Mouse (Mus musculus): ENCODE data around the gene Arhgap10. TPM values are rescaled to one million over a fixed set of nuclear protein-coding genes. Genes with fewer than 3 reads are reported as not detected.
A peak's percentile ranks its signal among the peaks of the same experiment; 100 is the strongest.

Arhgap10 gene
- polyA plus RNA-seq, 1 experiment from 2014 or later = 11.2 TPM

GRCm38 (mm10) chr8:77436013-77436990 is 81.5 kb downstream of the Arhgap10 start:
- H3K27me3 ChIP-seq = no peaks in the 10 kb centered on the region
- H3K4me3 ChIP-seq = no peak overlapping the region
- no peak for ATAC-seq (ENCODE audit: low FRiP score, low read depth)
- H3K4me2 ChIP-seq (replicated peaks) = no peak overlapping the region
- WGBS = 31% methylated on average over 15 of the region's 15 CpGs
- no peak overlapping the region for H3K27ac ChIP-seq (replicated peaks)
- no peaks in the 10 kb centered on the region for H3K9me3 ChIP-seq
- H3K4me1 ChIP-seq = peaks cover 22% of the 10 kb centered on the region
- no peaks in the 10 kb centered on the region for H3K36me3 ChIP-seq
- H3K9ac ChIP-seq (replicated peaks) = no peak overlapping the region

DNA sequence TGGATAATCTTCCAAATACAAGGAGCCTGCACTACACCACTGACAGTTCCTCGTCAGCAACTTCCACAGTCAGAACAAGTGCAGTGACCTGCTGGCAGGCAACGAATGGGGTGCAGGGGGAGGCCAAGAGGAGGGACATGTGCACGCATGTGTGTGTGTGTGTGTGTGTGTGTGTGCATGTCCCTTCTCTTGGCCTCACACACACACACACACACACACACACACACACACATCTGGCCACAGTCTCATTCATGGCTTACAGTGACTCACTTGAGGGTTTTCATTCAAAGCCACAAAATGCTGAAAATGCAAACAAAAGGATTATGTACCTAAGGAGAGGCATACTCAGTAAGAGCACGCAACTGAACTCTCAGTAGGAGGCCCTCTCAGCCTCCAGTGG is 84.5 kb downstream of the Arhgap10 start:
- Histone ChIP-seq H3K36me3 (no peaks in the 10 kb centered on the region), H3K4me3 (no peak overlapping the region), H3K4me1 (peaks cover 22% of the 10 kb centered on the region), H3K27me3 (no peaks in the 10 kb centered on the region), H3K9me3 (no peaks in the 10 kb centered on the region), H3K9ac (replicated peaks) (no peak overlapping the region), H3K4me2 (replicated peaks) (no peak overlapping the region), H3K27ac (replicated peaks) (no peak overlapping the region)
- 14% methylated on average over 4 of the region's 4 CpGs for WGBS
- 0 out of 2 replicates have a peak, but pooled peaks have one; percentile 21 for ATAC-seq (ENCODE audit: low FRiP score, low read depth)

- H3K9ac ChIP-seq (replicated peaks) = no peak overlapping the region
- no peak overlapping the region for H3K4me3 ChIP-seq
- H3K27me3 ChIP-seq = no peaks in the 10 kb centered on the region
- H3K4me2 ChIP-seq (replicated peaks) = no peak overlapping the region
- peaks cover 22% of the 10 kb centered on the region for H3K4me1 ChIP-seq
- no peak for ATAC-seq (ENCODE audit: low FRiP score, low read depth)
- 66% methylated on average over 10 of the region's 10 CpGs for WGBS
- H3K36me3 ChIP-seq = no peaks in the 10 kb centered on the region
- no peak overlapping the region for H3K27ac ChIP-seq (replicated peaks)
- H3K9me3 ChIP-seq = no peaks in the 10 kb centered on the region
Measured at GRCm38 (mm10) chr8:77432726-77433125, 85.0 kb downstream of the Arhgap10 start.

DNA sequence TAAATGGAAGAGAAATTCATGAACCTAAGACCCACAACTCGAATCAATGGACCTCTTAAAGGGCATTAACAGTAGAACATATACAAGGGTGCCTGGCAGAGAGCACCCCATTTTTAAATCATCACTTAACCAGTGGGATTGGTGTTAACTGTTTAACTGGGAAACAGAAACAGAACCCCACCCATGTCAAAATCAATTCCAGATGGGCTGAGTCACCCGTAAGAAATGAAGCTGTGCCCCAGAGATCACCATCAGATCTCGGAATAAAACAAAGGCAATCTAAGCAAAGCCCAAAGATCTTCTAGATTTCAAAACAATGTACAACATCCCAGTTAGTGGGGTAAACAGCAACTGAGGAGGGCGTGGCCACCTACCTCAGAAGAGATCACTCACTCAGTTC is 89.3 kb downstream of the Arhgap10 start:
- H3K27me3 ChIP-seq = no peaks in the 10 kb centered on the region
- WGBS = 77% methylated on average over 4 of the region's 4 CpGs
- no peak overlapping the region for H3K9ac ChIP-seq (replicated peaks)
- ATAC-seq (ENCODE audit: low FRiP score, low read depth) = no peak
- no peak overlapping the region for H3K27ac ChIP-seq (replicated peaks)
- H3K4me3 ChIP-seq = no peak overlapping the region
- peaks cover 12% of the 10 kb centered on the region; the same call in 1 of the 2 replicates for H3K4me1 ChIP-seq
- H3K36me3 ChIP-seq = no peaks in the 10 kb centered on the region
- H3K9me3 ChIP-seq = no peaks in the 10 kb centered on the region
- no peak overlapping the region for H3K4me2 ChIP-seq (replicated peaks)

DNA sequence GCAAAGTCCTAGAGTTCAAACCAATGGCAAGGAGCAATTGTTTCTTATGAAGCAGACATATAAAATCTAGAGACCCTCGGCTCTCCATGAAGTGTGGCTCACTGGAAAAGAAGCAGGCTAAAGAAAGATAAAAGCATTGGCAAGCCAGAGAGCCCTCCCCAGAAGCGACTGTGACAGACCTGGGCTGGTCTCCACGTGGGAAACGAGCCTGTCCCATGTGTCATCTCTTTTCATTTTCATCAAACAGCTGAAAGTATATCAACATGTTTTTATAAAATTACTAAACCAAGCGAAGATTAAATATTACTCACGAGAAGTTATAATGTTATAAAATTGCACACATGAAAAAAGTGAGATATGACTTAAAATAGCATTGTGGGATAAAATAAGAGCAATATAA is 89.7 kb downstream of the Arhgap10 start:
- H3K4me2 ChIP-seq (replicated peaks) = no peak overlapping the region
- H3K27ac ChIP-seq (replicated peaks) = no peak overlapping the region
- H3K4me1 ChIP-seq = peaks cover 10% of the 10 kb centered on the region; the same call in 1 of the 2 replicates
- no peak overlapping the region for H3K9ac ChIP-seq (replicated peaks)
- no peaks in the 10 kb centered on the region for H3K36me3 ChIP-seq
- H3K27me3 ChIP-seq = no peaks in the 10 kb centered on the region
- no peak overlapping the region for H3K4me3 ChIP-seq
- H3K9me3 ChIP-seq = no peaks in the 10 kb centered on the region
- no peak for ATAC-seq (ENCODE audit: low FRiP score, low read depth)
- WGBS = 76% methylated on average over 6 of the region's 6 CpGs

DNA sequence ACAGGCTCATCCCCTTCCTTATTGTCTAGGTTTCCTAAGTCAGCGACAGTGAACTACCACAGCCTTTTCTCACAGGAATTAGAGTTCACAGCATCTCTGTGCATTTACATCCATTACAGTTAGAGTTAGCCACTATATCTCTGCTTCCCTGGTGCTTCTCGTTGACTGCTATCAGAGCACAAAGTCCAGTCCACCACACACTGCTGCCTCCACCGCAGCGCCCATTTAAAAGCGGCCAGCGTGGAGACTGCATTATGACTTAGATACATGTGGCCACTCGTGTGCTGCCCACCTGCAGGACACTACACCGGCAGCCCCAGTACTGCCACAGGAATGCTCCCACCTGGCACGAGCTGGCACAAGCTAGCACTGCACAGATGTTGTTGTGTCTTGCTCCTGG is 90.3 kb downstream of the Arhgap10 start:
- no peak for ATAC-seq (ENCODE audit: low FRiP score, low read depth)
- Histone ChIP-seq H3K4me2 (replicated peaks) (no peak overlapping the region), H3K4me1 (0 out of 2 replicates have a peak, but pooled peaks cover 5% of the 10 kb centered on the region), H3K9me3 (no peaks in the 10 kb centered on the region), H3K36me3 (no peaks in the 10 kb centered on the region), H3K27me3 (no peaks in the 10 kb centered on the region), H3K4me3 (no peak overlapping the region), H3K9ac (replicated peaks) (no peak overlapping the region), H3K27ac (replicated peaks) (no peak overlapping the region)
- WGBS = 81% methylated on average over 9 of the region's 9 CpGs

- H3K36me3 ChIP-seq = no peaks in the 10 kb centered on the region
- H3K9ac ChIP-seq (replicated peaks) = no peak overlapping the region
- 82% methylated on average over 4 of the region's 6 CpGs for WGBS
- no peak overlapping the region for H3K27ac ChIP-seq (replicated peaks)
- H3K9me3 ChIP-seq = no peaks in the 10 kb centered on the region
- no peaks in the 10 kb centered on the region for H3K27me3 ChIP-seq
- H3K4me2 ChIP-seq (replicated peaks) = no peak overlapping the region
- ATAC-seq (ENCODE audit: low FRiP score, low read depth) = no peak
- no peak overlapping the region for H3K4me3 ChIP-seq
- H3K4me1 ChIP-seq = 0 out of 2 replicates have a peak, but pooled peaks cover 3% of the 10 kb centered on the region
Measured at GRCm38 (mm10) chr8:77423850-77424249, 93.9 kb downstream of the Arhgap10 start.

- 87% methylated on average over 15 of the region's 15 CpGs for WGBS
- ATAC-seq (ENCODE audit: low FRiP score, low read depth) = no peak
- Histone ChIP-seq H3K4me2 (replicated peaks) (no peak overlapping the region), H3K36me3 (no peaks in the 10 kb centered on the region), H3K9me3 (no peaks in the 10 kb centered on the region), H3K4me3 (no peak overlapping the region), H3K4me1 (0 out of 2 replicates have a peak, but pooled peaks cover 3% of the 10 kb centered on the region), H3K27ac (replicated peaks) (no peak overlapping the region), H3K27me3 (no peaks in the 10 kb centered on the region), H3K9ac (replicated peaks) (no peak overlapping the region)
Measured at GRCm38 (mm10) chr8:77422632-77423252, 95.0 kb downstream of the Arhgap10 start.

GRCm38 (mm10) chr8:77421596-77421995 is 96.2 kb downstream of the Arhgap10 start:
- 87% methylated on average over 13 of the region's 13 CpGs for WGBS

GRCm38 (mm10) chr8:77419731-77420130 is 98.0 kb downstream of the Arhgap10 start:
- Histone ChIP-seq H3K4me1 (0 out of 2 replicates have a peak, but pooled peaks cover 3% of the 10 kb centered on the region), H3K36me3 (no peaks in the 10 kb centered on the region), H3K9me3 (no peaks in the 10 kb centered on the region), H3K27ac (replicated peaks) (no peak overlapping the region), H3K4me3 (no peak overlapping the region), H3K4me2 (replicated peaks) (no peak overlapping the region), H3K27me3 (no peaks in the 10 kb centered on the region), H3K9ac (replicated peaks) (no peak overlapping the region)
- WGBS = 50% methylated on average over 4 of the region's 4 CpGs
- peak; percentile 59; the same call in 1 of the 2 replicates for ATAC-seq (ENCODE audit: low FRiP score, low read depth)

More at GRCm38 (mm10) chr8:77421596-77421995, 96.2 kb downstream of the Arhgap10 start:
- H3K4me3 ChIP-seq = no peak overlapping the region
- no peak overlapping the region for H3K4me2 ChIP-seq (replicated peaks)
- no peak for ATAC-seq (ENCODE audit: low FRiP score, low read depth)
- H3K9ac ChIP-seq (replicated peaks) = no peak overlapping the region
- H3K36me3 ChIP-seq = no peaks in the 10 kb centered on the region
- no peaks in the 10 kb centered on the region for H3K9me3 ChIP-seq
- no peak overlapping the region for H3K27ac ChIP-seq (replicated peaks)
- no peaks in the 10 kb centered on the region for H3K27me3 ChIP-seq
- 0 out of 2 replicates have a peak, but pooled peaks cover 3% of the 10 kb centered on the region for H3K4me1 ChIP-seq

DNA sequence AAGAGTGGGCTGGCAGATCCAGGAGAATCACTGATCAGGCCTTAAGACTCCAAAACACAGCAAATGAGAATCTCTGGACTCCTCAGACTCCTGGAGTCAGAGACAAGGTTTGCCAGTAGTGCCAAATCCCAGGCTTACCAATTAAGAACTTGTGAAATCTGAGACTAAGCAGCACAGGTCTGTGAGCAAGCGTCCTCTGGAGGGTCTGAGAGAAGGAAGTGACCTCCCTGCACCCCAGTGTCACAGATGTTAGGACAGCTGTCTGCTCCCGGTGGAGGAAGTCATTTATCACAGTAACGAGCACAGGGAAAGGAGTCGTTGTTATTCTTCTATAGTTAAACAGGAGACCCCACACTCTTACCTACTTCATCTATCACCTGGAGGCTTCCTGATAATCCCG is 101.0 kb downstream of the Arhgap10 start:
- Histone ChIP-seq H3K9me3 (no peaks in the 10 kb centered on the region), H3K4me1 (no peaks in the 10 kb centered on the region), H3K27ac (replicated peaks) (no peak overlapping the region), H3K4me2 (replicated peaks) (no peak overlapping the region), H3K4me3 (no peak overlapping the region), H3K27me3 (no peaks in the 10 kb centered on the region), H3K9ac (replicated peaks) (no peak overlapping the region), H3K36me3 (no peaks in the 10 kb centered on the region)
- no peak for ATAC-seq (ENCODE audit: low FRiP score, low read depth)
- WGBS = 47% methylated on average over 5 of the region's 5 CpGs

- Histone ChIP-seq H3K4me1 (no peaks in the 10 kb centered on the region), H3K9ac (replicated peaks) (no peak overlapping the region), H3K36me3 (no peaks in the 10 kb centered on the region), H3K4me3 (no peak overlapping the region), H3K9me3 (no peaks in the 10 kb centered on the region), H3K27me3 (no peaks in the 10 kb centered on the region), H3K4me2 (replicated peaks) (no peak overlapping the region), H3K27ac (replicated peaks) (no peak overlapping the region)
- ATAC-seq (ENCODE audit: low FRiP score, low read depth) = no peak
- 61% methylated on average over 4 of the region's 5 CpGs for WGBS
Measured at GRCm38 (mm10) chr8:77416034-77416433, 101.7 kb downstream of the Arhgap10 start.

All from midbrain, embryonic 12.5 days (tissue).